Mouse (Mus musculus): Measurements from ENCODE around the gene Lef1. TPM values are rescaled to one million over a fixed set of nuclear protein-coding genes. Genes with fewer than 3 reads are reported as not detected.
A peak's percentile ranks its signal among the peaks of the same experiment; 100 is the strongest.

Gene Lef1
- polyA plus RNA-seq, 1 experiment from 2014 or later = 61.3 TPM

- Histone ChIP-seq H3K4me1 (peaks cover 21% of the 10 kb centered on the region), H3K36me3 (replicated peaks) (peaks cover 28% of the 10 kb centered on the region), H3K27ac (replicated peaks) (no peak overlapping the region), H3K4me3 (no peak overlapping the region), H3K27me3 (replicated peaks; ENCODE audit: low read depth, poor library complexity, severe bottlenecking) (no peaks in the 10 kb centered on the region), H3K9me3 (no peaks in the 10 kb centered on the region)
- DNase-seq (ENCODE audit: low spot score) = no peak
- 87% methylated on average over 9 of the region's 9 CpGs for WGBS
Measured at GRCm38 (mm10) chr3:131214060-131214658, 103.9 kb downstream of the Lef1 start.

- no peak overlapping the region for H3K27ac ChIP-seq (replicated peaks)
- no peaks in the 10 kb centered on the region for H3K9me3 ChIP-seq
- H3K4me1 ChIP-seq = peaks cover 28% of the 10 kb centered on the region
- no peak overlapping the region for H3K4me3 ChIP-seq
- H3K36me3 ChIP-seq (replicated peaks) = peaks cover 28% of the 10 kb centered on the region
- 66% methylated on average over 9 of the region's 9 CpGs for WGBS
- peak; percentile 53 for DNase-seq (ENCODE audit: low spot score)
- H3K27me3 ChIP-seq (replicated peaks; ENCODE audit: low read depth, poor library complexity, severe bottlenecking) = no peaks in the 10 kb centered on the region
Measured at GRCm38 (mm10) chr3:131214841-131215240, 104.6 kb downstream of the Lef1 start.

- Histone ChIP-seq H3K27ac (replicated peaks) (peak overlapping the region; percentile 54; the same call in 1 of the 2 replicates), H3K36me3 (replicated peaks) (peaks cover 25% of the 10 kb centered on the region), H3K9me3 (no peaks in the 10 kb centered on the region), H3K4me1 (peaks cover 39% of the 10 kb centered on the region), H3K27me3 (replicated peaks; ENCODE audit: low read depth, poor library complexity, severe bottlenecking) (no peaks in the 10 kb centered on the region), H3K4me3 (no peak overlapping the region)
- WGBS = 44% methylated on average over 14 of the region's 14 CpGs
- peak; percentile 72 for DNase-seq (ENCODE audit: low spot score)
Measured at GRCm38 (mm10) chr3:131218636-131219390, 108.5 kb downstream of the Lef1 start.

- no peak for DNase-seq (ENCODE audit: low spot score)
- no peak overlapping the region for H3K4me3 ChIP-seq
- no peak overlapping the region for H3K27ac ChIP-seq (replicated peaks)
- H3K27me3 ChIP-seq (replicated peaks; ENCODE audit: low read depth, poor library complexity, severe bottlenecking) = no peaks in the 10 kb centered on the region
- H3K4me1 ChIP-seq = peaks cover 4% of the 10 kb centered on the region; the same call in 1 of the 2 replicates
- H3K36me3 ChIP-seq (replicated peaks) = peaks cover 45% of the 10 kb centered on the region
- no peaks in the 10 kb centered on the region for H3K9me3 ChIP-seq
- 74% methylated on average over 6 of the region's 6 CpGs for WGBS
Measured at GRCm38 (mm10) chr3:131228083-131228482, 117.8 kb downstream of the Lef1 start.

GRCm38 (mm10) chr3:131237061-131237460 is 126.8 kb downstream of the Lef1 start:
- Histone ChIP-seq H3K27ac (replicated peaks) (peak overlapping the region; percentile 61), H3K9me3 (no peaks in the 10 kb centered on the region), H3K27me3 (replicated peaks; ENCODE audit: low read depth, poor library complexity, severe bottlenecking) (no peaks in the 10 kb centered on the region), H3K36me3 (replicated peaks) (peaks cover 50% of the 10 kb centered on the region), H3K4me3 (no peak overlapping the region), H3K4me1 (peaks cover 6% of the 10 kb centered on the region)
- WGBS = 79% methylated on average over 6 of the region's 6 CpGs
- DNase-seq (ENCODE audit: low spot score) = no peak

GRCm38 (mm10) chr3:131237785-131238633 is 127.7 kb downstream of the Lef1 start:
- H3K9me3 ChIP-seq = no peaks in the 10 kb centered on the region
- no peak overlapping the region for H3K27ac ChIP-seq (replicated peaks)
- H3K36me3 ChIP-seq (replicated peaks) = peaks cover 50% of the 10 kb centered on the region
- peaks cover 6% of the 10 kb centered on the region for H3K4me1 ChIP-seq
- H3K4me3 ChIP-seq = no peak overlapping the region
- no peaks in the 10 kb centered on the region for H3K27me3 ChIP-seq (replicated peaks; ENCODE audit: low read depth, poor library complexity, severe bottlenecking)
- WGBS = 65% methylated on average over 19 of the region's 19 CpGs
- DNase-seq (ENCODE audit: low spot score) = peak; percentile 88

GRCm38 (mm10) chr3:131245766-131246578 is 135.7 kb downstream of the Lef1 start:
- WGBS = 59% methylated on average over 11 of the region's 11 CpGs
- no peaks in the 10 kb centered on the region for H3K9me3 ChIP-seq
- DNase-seq (ENCODE audit: low spot score) = peak; percentile 69
- no peak overlapping the region for H3K4me3 ChIP-seq
- peaks cover 57% of the 10 kb centered on the region for H3K36me3 ChIP-seq (replicated peaks)
- H3K27me3 ChIP-seq (replicated peaks; ENCODE audit: low read depth, poor library complexity, severe bottlenecking) = no peaks in the 10 kb centered on the region
- H3K4me1 ChIP-seq = peaks cover 14% of the 10 kb centered on the region
- no peak overlapping the region for H3K27ac ChIP-seq (replicated peaks)

- Histone ChIP-seq H3K36me3 (replicated peaks) (peaks cover 53% of the 10 kb centered on the region), H3K4me3 (no peak overlapping the region), H3K27ac (replicated peaks) (no peak overlapping the region), H3K27me3 (replicated peaks; ENCODE audit: low read depth, poor library complexity, severe bottlenecking) (no peaks in the 10 kb centered on the region), H3K4me1 (peaks cover 14% of the 10 kb centered on the region), H3K9me3 (no peaks in the 10 kb centered on the region)
- DNase-seq (ENCODE audit: low spot score) = no peak
- WGBS = 91% methylated on average over 8 of the region's 8 CpGs
Measured at GRCm38 (mm10) chr3:131246579-131247046, 136.3 kb downstream of the Lef1 start.

GRCm38 (mm10) chr3:131247447-131247846 is 137.2 kb downstream of the Lef1 start:
- WGBS = 81% methylated on average over 6 of the region's 6 CpGs
- peaks cover 47% of the 10 kb centered on the region for H3K36me3 ChIP-seq (replicated peaks)

GRCm38 (mm10) chr3:131247851-131248250 is 137.6 kb downstream of the Lef1 start:
- DNase-seq (ENCODE audit: low spot score) = no peak
- Histone ChIP-seq H3K36me3 (replicated peaks) (peaks cover 43% of the 10 kb centered on the region), H3K27ac (replicated peaks) (no peak overlapping the region), H3K27me3 (replicated peaks; ENCODE audit: low read depth, poor library complexity, severe bottlenecking) (no peaks in the 10 kb centered on the region), H3K9me3 (no peaks in the 10 kb centered on the region), H3K4me3 (no peak overlapping the region), H3K4me1 (peaks cover 14% of the 10 kb centered on the region)
- 85% methylated on average over 5 of the region's 5 CpGs for WGBS

More at GRCm38 (mm10) chr3:131247447-131247846, 137.2 kb downstream of the Lef1 start:
- Histone ChIP-seq H3K27ac (replicated peaks) (no peak overlapping the region), H3K4me1 (peaks cover 14% of the 10 kb centered on the region), H3K27me3 (replicated peaks; ENCODE audit: low read depth, poor library complexity, severe bottlenecking) (no peaks in the 10 kb centered on the region), H3K4me3 (no peak overlapping the region), H3K9me3 (no peaks in the 10 kb centered on the region)
- DNase-seq (ENCODE audit: low spot score) = no peak

GRCm38 (mm10) chr3:131248444-131248843 is 138.2 kb downstream of the Lef1 start:
- peaks cover 38% of the 10 kb centered on the region for H3K36me3 ChIP-seq (replicated peaks)
- peaks cover 14% of the 10 kb centered on the region for H3K4me1 ChIP-seq
- 90% methylated on average over 10 of the region's 10 CpGs for WGBS
- H3K4me3 ChIP-seq = no peak overlapping the region
- no peaks in the 10 kb centered on the region for H3K9me3 ChIP-seq
- DNase-seq (ENCODE audit: low spot score) = no peak
- no peaks in the 10 kb centered on the region for H3K27me3 ChIP-seq (replicated peaks; ENCODE audit: low read depth, poor library complexity, severe bottlenecking)
- H3K27ac ChIP-seq (replicated peaks) = no peak overlapping the region

GRCm38 (mm10) chr3:131250283-131250682 is 140.0 kb downstream of the Lef1 start:
- no peaks in the 10 kb centered on the region for H3K27me3 ChIP-seq (replicated peaks; ENCODE audit: low read depth, poor library complexity, severe bottlenecking)
- H3K4me3 ChIP-seq = no peak overlapping the region
- no peaks in the 10 kb centered on the region for H3K9me3 ChIP-seq
- no peak for DNase-seq (ENCODE audit: low spot score)
- H3K4me1 ChIP-seq = peaks cover 2% of the 10 kb centered on the region; the same call in 1 of the 2 replicates
- 96% methylated on average over 2 of the region's 2 CpGs for WGBS
- H3K36me3 ChIP-seq (replicated peaks) = peaks cover 46% of the 10 kb centered on the region
- no peak overlapping the region for H3K27ac ChIP-seq (replicated peaks)
